Mouse (Mus musculus) frontal cortex, adult 2 months (tissue): ENCODE measurements around the gene Sel1l3. TPM values are rescaled to one million over a fixed set of nuclear protein-coding genes. Genes with fewer than 3 reads are reported as not detected.

Experiments used
- DNase-seq, 2 experiments: peaks; one replicate each; pipeline ENCODE4 v3.0.0; 2022; ENCODE audit warnings: low spot score in 1 of 2; ENCODE audit errors: extremely low spot score in 1 of 2
- polyA plus RNA-seq: library from polyadenylated mRNA; depleted of rRNA; stranded (reverse); fragments of >200 nt; gene quantifications from 2 replicates; pipeline ENCODE4 v1.2.3, GENCODE M21; 2012

Sel1l3 gene
- polyA plus RNA-seq, 1 experiment = 28.8 TPM

DNA sequence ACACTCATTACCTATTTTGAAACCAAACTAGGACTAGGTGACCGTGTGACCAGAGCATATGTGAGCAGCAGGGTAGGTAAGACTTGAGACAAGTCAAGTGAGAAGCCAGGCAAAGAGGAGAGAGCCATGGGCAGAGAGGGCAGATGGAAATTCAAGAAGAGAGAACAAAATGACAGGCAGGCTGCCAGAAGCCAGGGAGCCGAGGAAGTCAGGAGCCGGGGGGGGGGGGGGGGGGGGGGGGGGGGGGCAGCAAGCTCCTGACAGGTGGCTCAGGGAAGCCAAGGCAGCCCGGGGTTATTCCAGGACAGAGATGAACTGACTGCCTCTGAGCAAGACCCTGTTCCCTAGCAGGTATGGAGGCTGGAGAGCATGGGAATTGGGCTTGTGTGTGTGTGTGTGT is 37.7 kb downstream of the Sel1l3 start:
- DNase-seq = no peak

DNA sequence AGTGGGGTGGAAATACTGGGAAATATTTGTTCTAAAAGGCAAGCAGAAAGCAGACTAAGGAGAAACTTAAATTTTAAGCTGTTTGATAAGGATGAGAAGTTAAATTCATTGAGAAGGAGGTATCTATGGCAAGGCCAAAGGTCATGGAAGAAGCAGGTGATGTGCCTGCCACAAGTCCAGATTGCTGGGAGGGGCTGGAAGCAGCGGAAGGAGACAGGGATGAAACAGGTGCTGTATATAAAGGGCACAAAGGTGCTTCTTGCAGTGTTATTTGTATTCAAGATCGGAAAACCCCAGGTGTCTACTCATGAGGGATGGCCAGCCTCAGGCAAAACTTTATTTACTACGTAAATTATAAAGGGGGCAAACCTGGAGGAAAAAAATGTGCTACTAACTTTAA is 38.5 kb downstream of the Sel1l3 start:
- DNase-seq = no peak

DNA sequence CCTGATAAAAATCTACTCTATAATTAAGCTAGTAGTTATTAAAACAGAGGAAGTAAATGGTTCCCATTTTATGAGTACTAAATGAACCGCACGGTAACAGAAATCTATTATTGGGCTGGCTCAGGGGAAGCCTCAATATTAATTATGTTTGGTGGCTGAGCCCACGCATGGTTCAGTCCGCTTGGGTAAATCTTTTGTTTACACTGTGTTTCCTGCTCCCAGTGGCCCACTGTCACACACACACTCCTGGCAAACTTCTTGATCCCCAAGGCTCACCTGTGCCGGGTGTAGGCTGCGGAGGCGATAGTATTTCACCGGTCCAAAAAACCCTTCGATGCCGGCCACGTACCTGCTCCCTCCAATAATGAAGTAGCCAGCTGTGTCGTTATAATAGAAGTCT is 39.3 kb downstream of the Sel1l3 start:
- DNase-seq = no peak

DNA sequence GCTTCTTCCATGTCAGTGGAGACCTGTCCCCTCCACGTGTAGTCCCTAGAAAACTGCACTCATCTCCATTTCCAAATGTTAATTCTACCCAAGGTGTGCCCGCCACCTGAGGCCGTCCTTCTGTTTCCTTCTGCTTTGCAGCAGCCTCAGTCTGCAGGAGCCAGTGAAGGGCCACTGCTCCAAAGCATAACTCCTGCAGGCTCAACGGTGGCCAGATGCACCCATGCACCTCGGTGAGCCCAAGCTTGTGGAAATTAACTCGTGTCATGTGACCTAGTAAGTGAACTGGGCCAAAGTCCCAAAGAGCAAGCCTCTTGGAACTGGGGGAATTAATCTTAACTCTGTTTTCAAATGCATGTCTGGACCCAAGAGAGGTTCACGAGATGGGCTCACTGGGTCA is 40.8 kb downstream of the Sel1l3 start:
- DNase-seq = no peak

DNA sequence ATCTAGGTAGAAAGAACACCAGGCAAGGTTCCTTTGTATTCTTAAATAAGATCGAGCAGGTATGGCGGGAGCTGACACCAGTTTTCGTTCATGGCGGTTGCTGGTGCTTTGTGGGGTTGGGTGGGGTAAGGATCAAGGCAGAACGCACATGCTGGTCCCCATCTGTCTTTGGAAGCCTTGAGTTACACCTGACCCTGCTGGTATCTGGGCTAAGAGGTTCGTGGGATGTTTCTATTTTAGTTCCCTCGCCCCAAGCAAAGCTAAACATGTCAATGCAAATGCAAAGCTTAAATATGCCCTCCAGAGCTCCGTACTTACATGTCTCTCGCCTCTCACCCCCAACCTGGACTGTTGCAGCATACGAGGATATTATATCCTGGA is 41.5 kb downstream of the Sel1l3 start:
- no peak for DNase-seq

DNA sequence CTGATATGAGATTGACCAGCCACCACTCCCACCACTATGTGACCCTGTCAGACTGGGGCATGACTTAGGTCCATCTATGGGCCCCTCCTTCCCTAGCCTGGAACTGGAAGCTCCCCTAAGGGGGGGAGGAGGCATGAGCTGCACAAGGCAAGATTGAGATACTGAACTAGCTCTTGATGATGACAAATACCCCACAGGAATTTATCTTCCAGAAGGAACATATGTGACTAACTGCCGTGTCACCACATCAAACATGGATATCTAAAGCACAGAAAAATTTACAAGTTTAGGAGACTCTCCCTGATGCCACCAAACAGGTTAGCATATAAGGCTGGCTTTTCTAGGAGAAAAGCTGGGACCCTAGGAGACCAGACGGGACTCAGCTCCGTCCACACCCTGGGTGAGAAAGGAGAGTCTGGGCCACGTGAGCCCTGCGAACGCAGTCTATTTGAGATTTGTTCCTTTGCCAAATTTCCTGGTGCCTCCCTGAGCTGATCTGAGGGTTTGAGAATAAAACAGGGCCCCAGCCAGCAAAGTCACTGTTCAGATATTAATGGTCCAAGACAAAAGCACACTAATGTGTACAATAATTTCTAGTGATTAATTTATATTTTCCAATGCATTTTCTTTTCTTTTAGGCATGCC is 42.0 kb downstream of the Sel1l3 start:
- no peak for DNase-seq

DNA sequence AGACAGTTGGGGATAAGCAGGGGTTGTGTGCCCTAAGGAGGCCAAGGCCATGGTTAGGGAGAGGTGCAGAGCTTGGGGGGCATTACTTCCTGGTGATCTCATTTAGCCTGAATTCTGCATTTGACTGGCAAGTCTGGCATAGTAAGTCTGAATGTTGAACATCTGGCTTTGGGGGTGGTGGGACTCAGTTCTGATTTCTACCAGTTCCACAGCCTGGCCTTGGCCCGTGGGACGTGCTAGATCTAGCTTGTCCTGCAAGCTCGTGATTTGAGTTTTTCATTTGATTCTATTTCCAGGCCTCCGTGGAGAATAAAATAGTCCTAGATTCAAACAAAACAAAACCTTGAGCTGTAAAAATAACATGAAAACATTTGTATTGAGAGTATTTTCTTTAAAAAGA is 46.2 kb downstream of the Sel1l3 start:
- peak; percentile 61 to 69 for DNase-seq

DNA sequence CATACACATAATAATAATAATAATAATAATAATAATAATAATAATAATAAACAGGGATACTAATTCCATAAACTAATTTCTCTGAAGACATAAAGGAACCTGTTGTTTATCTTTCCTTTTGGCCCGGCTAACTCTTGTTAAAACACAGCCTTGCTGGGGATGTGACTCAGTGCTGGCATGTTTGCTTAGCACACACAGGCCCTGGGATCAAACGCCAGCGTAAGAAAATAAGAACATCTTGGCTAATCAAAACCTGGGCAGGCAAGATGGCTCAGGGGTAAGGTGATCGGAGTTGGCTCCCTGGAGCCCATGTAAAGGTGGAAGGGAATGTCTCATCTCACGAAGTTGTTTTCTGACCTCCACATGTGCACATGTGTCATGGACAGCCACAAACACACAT is 48.1 kb downstream of the Sel1l3 start:
- no peak for DNase-seq

DNA sequence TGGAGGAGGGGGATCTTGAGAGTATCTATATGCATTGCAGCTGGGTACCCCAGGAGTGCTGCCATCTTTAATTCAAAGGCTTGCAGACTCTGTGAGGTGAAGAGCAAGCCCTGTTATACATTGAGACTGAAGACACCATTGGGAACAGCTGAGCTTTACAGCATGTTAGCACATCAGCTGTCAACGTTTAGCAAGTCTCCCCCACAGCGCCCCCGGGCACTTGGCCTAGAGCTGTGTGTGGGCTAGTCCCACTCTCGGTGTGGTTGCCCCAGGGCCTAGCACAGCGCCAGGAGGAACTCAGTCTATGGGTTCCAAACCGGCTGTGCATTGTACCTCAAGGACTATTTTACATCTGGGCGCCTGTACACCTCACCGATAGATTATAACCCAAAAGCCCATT is 51.3 kb downstream of the Sel1l3 start:
- DNase-seq = peak; percentile 82 to 86

DNA sequence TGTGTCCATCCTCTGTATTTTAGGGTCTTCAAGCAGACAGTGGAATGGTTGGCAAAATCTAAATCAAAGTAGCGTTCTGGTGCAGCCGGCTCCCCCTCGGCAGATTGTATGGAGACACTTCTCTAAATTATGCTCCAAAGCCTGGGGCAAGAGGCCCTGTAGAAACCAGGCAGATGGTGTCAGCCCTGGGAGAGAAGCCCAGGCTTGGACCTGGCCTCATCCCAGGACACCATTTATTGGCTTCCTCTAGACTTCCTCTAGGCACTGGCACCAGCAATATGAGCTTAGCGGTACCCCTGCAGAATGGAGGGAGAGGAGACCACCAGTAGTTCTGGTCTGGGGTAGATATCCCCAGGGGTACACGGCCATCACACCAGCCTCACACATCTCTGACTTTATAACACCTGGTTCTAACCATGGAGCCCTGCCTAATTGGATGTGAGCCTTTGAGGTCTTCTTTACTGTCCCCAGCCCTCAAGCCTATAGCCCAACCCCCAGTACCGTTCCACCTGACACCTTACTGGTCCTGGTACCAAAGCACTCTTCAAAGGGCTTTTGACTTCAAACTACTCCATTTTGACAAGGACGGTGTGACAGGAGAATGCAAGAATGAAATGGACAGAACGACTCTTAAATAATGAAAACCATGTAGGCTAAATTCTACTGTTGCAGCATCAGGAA is 52.1 kb downstream of the Sel1l3 start:
- no peak for DNase-seq

DNA sequence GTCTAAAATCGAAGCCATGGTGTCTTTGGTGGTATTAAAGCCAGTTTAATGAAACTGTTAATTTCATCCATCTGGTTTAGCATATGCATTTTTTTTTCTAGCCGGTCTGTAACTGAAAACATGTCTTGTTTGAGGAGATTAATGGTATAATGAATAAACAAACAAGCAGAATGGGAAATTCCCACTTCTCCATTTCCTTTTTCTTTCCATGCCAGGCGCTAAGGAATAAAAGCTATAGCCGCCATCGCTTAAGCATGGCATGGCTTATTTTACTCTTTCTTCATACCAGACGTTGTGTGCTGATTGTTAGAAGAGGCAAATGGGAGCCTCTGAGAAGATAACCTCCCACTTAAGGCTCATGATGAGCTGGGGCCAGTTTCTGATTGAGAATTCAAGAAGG is 53.5 kb downstream of the Sel1l3 start:
- no peak for DNase-seq

DNA sequence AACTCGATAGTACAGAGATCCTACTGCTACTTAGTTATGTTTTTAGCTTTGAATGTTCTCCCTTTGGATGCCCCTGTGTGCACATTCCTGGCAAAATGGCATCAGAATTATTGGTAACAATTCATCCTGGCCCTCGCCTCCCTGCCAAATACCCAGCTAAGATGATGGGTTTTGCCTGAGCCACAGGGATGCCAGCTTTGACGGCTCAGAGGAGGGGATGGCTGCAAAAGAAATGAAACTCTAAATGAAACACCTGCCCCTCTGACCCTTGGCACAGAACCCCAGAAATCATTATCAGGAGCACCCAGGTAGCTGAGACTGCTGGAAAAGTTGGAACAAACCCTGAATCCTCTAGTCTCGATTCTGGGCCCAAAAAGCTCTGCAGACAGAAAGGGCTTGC is 54.1 kb downstream of the Sel1l3 start:
- no peak for DNase-seq

DNA sequence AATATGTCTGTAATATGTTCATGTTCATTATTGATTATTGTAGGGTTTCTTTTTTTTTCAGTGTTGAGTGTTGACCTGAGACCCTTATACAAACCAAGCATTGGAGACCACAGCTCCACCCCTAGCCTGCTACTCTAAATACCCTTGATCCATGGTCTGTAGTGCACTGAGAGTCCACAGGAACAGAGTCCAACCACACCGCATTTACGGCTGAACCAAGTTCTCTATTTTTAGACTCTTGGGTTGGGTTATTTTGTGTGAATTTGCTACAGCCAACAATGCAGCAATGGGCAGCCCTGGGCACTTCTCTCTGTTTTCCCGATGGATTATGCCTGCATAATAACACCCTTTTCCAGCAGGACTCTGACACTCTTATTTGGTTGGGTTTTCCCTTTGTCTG is 54.6 kb downstream of the Sel1l3 start:
- DNase-seq = no peak

DNA sequence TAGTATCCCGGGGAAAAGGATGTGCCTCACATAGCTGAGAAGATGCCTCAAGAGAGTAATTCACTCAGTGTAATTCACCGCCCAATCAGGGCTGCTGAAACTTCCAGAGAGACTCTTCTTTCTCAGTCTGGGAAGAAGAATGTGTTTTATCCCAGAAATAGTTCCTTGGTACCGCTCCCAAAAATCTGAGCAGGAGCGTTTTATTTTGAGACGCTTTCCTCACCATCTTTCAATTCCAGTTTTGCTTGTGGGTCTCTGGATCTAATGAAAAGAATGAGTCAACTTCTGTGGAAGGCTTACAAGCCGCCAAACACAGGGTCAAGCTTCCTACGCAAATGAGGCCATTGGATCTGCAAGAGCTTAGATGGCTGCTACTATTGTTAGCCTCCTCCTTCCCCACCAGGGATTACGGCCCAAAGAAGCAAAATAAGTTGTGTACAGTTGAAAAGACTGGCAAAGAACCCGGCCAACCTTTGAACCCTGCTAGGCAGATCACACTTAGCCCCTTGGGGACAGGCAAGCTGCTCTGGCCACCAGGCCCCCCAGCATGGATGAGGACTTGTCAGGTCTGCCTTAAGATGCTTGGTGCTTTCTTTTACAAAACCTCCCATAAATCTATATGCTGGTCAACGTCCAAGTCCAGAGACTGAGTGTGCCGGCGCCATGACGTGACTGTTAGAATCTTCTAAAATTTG is 57.6 kb downstream of the Sel1l3 start:
- peak; percentile 79 to 87 for DNase-seq

DNA sequence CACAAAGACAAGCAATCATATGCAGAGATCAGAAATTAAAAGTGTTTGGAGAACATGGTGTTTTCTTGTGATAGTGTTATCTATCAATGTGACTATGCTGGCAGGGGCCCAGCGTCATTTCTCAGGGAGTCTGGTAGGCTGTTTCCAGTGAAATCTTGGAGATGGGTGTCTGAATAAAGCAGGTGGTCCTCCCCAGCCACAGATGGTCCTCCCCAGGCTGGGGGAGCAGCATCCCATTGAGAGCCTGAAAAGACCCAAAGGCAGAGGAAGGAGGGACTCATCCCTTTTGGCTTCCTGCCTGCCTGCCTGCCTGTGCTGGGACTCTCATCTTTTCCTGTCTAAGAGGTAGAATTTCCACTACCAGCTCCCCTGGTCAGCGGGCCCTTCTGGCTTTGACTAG is 59.2 kb downstream of the Sel1l3 start:
- DNase-seq = peak; percentile 56 to 70

DNA sequence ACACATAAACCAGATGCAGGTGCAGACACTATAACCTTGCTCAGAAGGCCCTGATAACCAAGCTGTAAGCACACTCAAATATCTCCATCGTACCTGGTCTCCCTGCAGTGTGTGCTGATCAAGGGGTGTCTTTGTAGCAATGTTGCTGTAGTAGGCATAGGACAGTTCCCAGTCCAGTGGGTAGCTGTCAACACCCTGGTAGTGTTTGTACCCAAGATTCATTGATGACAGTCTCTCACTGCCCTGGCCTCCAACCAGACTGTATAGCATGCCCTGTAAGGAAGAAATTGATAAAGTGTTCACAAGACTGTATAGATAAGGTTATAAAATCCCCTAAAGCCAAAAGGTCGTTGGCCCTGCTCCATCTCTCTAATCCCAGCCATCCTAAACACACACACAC is 59.6 kb downstream of the Sel1l3 start:
- DNase-seq = no peak

DNA sequence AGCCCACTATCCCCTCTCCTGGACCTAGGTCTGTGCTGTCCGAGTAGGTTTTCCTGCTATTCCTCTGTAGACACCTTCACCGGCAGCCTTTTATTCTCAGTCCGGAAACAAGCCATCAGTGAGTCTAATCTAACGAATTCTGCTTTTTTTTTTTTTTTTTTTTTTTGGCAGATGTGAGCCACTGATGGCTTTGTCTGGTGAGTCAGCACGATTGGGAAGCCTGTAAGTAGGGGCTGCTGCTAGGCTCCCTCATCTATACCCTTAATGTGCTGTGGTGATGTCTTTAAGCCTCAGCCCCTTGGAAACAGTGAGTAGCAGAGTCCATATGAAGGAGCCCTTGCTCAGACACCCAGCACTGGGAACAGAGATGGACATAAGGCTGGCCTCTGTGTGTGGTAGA is 60.6 kb downstream of the Sel1l3 start:
- DNase-seq = no peak

DNA sequence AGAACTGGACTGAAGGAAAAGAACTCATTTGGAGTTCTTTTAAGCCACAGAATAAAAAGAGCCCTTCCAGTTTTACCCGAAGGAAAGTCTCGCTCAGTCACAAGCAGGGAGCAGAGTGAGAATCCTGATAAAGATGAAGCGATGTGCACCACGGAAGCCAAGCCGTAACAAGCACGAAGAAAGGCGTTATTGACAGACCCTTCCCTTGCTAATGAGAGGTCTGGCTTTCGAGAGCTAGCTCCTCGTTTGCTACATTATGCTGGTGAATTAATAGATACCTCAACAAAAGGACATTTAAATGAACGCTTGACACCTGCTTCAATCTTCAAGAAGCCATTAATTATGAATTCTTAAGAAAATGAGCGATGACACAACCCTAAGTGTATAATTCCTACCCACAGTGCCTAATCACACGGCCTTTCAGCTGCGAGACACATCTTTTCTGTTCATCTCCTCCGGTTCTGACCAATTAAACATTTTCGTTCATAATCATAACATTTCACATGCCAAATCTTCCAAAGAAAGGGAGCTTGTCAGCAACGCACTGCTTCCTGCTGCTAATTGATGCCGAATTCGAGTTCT is 62.3 kb downstream of the Sel1l3 start:
- no peak for DNase-seq

DNA sequence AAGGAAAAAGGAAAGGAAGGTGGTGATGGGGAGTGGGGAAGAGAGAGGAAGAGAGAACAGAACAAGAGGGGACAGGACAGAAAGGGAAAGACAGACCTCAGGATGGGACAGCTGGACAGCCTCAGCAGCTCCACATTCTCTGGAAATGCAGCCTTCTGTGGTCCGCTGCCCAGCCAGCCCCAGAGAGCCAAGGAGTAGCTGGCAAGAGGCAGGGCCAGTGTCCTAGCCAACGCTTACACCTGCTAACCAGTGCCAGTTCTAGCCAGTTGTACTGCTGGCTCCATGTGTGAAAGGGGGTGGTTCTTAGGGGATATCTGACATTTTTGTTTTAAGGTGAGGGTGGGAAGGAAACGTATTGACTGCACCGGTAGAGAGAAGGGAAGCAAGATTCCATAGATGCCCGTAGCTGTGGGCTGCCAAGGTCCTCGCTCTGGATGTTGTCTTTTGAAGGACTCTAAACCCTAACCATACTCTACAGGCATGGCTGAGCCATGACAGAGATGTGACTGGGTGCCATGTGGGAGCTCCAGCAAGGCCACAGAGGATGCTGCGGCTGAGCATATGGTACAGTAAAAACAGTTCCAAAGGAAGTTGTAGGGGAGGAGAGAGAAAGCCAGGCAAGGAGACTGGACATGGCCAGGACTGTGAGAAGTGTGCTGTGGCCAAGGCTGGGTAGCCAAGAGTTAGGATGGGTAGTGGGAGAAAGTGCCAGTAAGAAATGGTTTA is 64.6 kb downstream of the Sel1l3 start:
- DNase-seq = no peak

DNA sequence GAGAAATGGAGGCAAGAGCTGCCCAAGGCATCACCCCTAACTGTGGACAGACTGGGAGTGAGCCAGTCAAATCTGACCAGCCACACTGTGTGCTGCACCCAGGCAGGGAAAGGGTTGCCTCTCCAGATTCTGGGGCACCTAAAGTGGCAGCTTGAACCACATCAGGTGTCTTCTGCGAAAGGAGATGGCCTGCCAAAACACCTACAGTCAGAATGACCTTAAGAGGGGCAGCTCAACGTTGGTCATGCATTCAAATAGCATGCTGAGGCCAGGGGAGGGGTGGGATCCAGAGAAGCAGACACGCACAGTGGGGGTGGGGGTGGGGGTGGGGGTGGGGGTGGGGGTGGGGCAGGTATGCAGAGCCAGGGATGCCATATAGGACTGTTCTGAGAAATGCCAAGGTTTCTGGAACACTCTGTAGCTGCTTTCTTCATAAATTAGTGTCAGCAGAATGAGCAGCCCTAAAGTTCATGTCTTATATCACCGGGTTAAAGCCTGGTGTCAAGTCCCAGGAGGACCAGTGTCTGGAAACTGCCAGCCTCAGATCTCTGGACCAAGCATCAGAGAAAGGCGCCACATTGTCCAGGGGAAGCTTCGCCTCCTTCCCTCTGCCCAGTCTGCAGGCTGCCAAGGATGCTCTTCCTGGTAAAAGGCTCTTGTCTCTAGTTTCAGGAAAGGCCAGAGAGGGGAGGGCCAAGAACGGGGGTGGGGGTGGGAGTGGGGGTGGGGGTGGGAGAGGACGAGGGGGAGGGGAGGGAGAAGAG is 65.4 kb downstream of the Sel1l3 start:
- no peak for DNase-seq
